Mouse (Mus musculus): ENCODE measurements around the gene Krit1.
"Not testable (repeated sequence)": the region's sequence is repeated elsewhere in the genome, so short reads cannot be mapped to it uniquely, and the experiment has no call there.

Krit1 gene

DNA sequence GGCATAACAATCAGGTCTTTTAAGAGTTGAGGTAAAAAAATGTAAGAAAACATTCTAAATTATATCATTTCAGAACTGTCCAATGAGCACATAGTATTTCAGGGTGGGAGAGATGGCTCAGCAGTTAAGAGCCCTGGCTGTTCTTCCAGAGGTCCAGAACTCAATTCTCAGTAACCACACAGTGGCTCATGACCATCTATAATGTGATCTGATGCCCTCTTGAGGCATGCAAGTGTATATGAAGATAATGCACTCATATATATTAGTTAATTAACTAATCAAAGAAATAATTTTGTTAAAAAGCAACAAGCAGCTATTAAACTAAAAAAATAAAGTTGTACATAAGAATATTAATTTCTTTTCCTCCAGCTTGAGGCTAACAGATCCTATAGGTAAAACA is 86.2 kb downstream of the Krit1 start:
- peak; percentile 79 for DNase-seq (ENCODE audit: low read depth)

DNA sequence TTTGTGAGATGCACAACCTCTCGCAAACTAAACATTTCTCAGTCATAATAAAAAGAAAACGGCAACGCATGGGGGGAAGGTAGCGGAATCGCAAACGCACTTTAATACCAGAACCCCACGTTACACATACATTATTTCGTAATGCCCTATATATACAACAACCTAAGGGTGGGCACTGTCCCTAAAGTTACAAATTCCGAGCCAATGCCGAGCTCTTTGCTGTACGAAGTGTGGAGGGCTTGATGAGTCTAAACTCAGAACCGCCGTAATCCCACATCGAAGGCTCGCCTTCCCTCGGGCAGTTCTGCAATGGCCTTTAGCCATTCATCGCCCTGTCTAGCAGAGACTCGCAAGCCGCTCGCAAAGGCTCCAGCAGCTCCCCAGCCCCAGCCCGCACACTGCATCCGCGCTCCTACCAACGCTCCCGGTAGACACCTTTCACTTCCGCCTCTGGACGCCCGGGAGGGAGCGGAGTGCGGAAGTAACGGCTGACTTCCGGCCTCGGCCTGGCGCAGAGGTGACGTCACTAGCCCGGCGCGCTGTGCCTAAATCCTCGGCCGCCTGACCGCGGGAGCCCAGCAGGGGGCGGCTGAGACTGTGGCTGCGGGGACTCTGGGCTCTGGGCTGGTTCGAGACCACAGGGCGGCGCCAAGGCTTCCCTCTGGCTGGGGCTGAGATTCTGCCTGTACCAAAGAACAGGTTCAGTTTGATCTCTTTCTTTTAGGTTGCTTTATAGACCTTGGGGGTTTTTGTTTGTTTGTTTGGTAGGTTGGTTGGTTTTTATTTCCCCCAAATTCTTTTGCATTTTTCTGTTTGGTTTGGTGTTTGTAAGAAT is 90.7 kb downstream of the Krit1 start, which contains the start of gene Mterf1a:
Gene Mterf1a, minus strand, starts transcription at position 475 of the 835 bp plus-strand sequence.
- peak; percentile 71 for DNase-seq (ENCODE audit: low read depth)

- not testable (repeated sequence) for DNase-seq (ENCODE audit: low read depth)
These were observed 91.3 kb downstream of the Krit1 start for GRCm38 (mm10) chr5:3894294-3894619.
